Mouse (Mus musculus) kidney, postnatal 4 days (tissue): ENCODE results near the gene Myo1a.
A peak's percentile ranks its signal among the peaks of the same experiment; 100 is the strongest.
"Not testable (repeated sequence)": the region's sequence is repeated elsewhere in the genome, so short reads cannot be mapped to it uniquely, and the experiment has no call there.

Source experiments
- DNase-seq, 2 experiments: peaks; one replicate each; pipeline ENCODE4 v3.0.0; 2021; ENCODE audit warnings: mixed read lengths in 2 of 2

Myo1a gene

DNA sequence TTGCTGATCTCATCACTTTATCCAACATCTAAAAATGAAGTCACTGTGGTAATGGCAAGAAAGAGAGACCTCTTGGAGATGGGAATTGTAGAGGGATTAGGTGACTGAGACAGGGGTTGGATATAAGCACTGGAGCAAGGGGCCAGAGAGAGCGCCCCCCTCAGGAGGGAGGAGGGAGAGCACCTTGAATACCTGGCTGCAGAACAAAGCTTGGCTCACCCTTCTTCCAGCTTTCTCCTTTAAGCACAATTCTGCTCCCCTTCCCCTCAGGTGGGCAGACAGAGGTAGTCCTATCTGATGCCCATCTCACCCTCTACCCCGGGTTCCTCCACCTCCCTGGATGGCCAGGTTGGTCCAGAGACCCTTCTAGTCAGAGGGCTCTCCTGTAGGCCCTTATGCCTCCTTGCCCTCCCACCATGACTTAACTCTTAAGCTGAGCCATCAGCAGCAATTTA lies at the start of gene Myo1a:
Gene Myo1a (plus strand): TSS at position 405 of the 455 bp plus-strand sequence.
- DNase-seq: no peak

DNA sequence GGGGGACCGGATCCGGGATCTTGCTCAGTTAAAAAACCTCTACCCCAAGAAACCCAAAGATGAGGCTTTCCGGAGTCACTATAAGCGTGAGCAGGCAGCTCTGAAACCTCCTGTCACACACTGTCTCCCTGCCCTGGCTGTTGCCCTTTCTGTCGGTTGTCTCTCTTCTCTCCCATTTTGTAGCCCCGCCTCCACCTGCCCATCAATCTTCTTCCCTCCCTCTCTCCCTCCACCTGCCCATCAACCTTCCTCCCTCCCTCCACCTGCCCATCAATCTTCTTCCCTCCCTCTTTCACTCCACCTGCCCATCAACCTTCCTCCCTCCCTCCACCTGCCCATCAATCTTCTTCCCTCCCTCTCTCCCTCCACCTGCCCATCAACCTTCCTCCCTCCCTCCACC lies 47.4 kb upstream of the Myo1a start:
- not testable (repeated sequence) for DNase-seq

DNA sequence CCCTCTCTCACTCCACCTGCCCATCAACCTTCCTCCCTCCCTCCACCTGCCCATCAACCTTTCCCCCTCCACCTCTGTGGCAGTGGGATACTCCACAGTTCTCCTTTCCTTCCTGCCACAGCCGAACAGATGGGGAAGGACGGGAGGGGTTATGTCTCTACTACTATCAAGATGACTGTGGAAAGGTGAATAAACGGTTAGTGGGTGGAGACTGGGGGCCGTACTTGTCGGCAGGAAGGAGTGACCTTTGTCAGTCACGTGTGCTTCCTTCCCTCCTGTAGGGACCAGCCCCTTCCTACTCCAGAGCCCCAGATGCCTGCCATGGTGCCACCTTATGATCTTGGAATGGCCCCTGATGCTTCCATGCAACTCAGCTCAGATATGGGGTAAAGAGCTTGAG lies 46.9 kb upstream of the Myo1a start:
- DNase-seq: peak in 1 of 2 experiments; percentile 45

DNA sequence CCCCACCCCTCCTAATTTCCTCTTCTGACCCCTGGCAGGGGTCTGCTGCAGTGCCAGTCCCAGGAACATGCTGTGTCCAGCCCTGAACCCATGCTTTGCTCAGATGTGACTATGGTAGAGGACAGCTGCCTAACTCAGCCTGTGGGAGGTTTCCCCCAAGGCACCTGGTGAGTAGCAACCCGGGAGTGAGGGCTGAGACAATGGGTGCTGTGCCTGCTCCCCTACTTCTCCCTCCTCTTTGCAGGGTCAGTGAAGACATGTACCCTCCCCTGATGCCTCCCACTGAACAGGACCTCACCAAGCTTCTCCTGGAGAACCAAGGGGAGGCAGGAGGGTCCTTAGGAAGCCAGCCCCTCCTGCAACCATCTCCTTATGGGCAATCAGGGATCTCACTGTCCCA lies 45.4 kb upstream of the Myo1a start:
- no peak for DNase-seq

DNA sequence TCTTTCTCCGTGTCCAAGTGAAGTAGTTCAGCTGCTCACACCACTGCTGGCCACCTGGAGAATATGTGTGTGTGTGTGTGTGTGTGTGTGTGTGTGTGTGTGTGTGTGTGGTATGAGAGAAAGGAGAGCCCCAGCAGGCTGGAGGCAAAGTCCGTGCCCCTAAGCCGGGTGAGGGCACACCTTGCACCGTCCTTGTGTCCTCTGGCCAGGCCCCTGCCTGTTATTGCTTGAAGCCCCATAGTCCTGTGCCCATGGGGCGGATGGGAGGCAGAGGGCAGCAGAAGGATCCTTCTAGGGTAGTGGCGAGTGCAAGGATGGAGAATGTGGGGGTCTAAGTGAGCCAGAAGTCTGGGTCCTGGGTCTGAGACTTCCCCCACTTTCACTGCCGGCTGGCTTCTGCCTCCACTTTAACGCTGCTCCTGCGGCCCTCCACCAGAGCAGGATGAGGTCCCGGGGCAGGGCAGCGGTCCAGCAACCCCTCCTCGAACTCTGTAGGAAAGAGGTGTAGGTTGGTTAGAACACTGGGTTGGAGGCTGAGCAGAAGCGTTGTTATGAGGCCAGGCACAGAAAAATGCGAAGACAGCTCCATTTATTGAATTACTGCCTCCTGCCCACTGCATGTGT lies 43.6 kb upstream of the Myo1a start:
- DNase-seq: peak; percentile 57 to 70

DNA sequence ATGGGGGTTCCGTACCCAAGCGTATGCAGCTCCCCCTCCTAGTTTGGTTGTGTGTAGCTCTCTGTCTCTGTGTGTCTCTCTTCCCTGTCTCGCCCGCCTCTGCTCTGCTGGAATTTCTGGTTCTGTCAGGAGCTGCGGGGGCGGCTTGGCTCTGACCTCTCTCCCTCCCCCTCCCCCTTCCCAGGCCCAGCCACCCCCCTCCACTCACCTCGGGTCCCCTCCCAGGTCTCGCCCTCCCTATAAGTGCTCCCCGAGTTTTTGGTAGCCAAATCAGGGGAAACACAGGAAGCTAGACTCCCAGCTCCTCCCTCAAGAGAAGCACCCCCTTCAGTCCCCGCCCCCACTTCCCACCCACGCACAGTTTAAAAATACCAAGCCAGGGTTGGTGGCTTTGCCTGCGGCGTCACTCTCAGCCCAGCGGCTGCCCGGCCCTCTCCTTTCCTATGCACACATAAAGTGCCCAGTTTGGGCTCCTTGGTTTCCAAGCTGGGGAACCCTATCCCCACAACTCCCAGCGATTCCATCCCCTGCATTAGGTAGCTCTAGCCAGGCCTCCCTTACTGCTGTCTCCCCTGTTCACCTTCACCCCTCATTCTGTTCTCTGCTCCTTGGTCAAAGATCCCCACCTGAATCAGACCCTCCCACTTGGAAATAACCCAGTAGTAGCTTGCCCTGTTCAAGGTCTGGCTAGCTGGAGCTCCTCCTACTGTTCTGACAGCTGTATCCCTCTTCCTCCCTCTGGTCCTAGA lies 42.9 kb upstream of the Myo1a start:
- DNase-seq: peak; percentile 83 to 90

DNA sequence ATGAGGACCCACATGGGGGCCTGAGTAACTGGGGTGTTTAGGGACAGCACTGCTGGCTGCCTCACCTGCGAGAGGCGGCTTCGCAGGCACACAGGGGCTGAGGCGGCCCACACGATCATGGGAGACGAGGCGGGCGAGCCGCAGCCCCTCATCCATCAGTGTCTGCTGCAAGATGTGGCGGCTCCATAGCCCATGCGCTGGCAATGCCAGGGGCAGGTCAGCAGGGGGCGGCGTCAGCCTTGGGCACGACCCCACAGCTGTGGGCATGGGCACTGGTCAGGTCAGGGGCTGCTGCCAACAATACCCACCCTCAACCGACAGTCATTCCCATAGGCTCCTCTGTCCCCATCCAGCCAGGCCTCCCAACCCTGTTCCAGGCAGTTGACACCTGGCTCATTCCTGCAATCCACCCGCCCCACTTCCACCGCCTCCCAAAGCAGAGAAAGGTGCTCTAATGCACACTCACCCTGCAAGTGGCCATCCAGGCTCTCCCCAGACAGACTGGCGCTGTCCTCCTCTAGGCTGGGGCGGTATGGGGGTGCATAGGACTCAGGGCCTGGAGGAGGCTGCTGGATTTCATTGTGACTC lies 42.2 kb upstream of the Myo1a start:
- peak; percentile 67 to 77 for DNase-seq

DNA sequence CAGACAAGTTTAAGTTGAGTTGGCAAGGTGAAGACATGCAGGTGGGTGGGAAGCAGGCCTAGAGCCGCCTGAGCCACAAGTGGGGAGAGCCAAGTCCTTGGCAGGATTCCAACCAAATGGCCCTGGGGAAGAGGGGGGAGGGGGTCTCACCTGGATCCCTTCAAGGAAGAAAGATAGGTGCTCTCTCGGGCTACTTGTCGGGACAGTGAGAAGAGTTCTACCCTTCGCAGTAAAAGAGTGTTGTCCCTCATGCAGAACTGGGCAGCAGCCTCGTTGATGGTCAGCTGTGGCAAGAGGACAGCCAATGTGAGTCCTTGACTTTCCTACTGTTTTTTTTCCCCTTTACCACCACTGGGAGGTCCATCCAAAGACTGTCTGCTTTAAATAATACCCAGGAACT lies 41.4 kb upstream of the Myo1a start:
- DNase-seq: peak in 1 of 2 experiments; percentile 24

DNA sequence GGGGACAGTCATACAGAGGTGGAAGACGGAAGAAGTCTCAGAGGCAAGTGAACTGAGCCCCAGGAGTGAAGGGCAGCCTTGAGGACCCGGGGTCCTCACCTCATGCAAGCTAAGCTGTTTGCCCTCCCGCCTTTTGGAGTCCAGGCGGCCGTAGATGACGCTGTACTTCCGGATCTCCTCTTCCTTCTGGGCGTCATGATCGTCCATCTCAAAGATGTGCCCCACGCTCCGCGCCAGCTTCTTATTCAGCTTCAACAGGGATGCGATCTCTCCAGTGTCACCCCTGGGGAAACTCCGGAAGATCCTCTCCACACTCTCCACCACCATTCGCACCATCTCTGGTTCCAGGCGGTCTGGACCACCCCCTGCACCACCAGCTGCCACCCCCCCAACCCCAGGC lies 40.8 kb upstream of the Myo1a start:
- DNase-seq: peak in 1 of 2 experiments; percentile 21

DNA sequence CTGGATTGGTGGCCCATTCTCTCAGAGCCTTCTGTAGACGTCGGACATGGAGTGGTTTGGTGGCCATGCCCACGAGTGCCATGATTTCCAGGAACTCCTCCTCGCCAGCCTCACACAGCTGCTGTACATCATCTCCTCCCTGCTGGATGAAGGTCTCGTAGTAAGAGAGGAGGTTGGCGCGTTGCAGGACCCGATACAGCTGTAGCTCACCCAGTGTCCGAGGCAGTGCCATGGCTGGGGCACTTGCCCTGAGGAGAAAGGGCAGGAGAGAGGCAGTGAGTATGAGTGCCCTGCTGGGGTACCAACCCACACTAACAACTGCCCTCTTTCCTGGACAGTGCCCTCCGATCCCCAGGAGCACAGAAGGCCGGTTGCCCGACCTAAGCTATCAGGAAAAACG lies 40.1 kb upstream of the Myo1a start:
- peak in 1 of 2 experiments; percentile 37 for DNase-seq

DNA sequence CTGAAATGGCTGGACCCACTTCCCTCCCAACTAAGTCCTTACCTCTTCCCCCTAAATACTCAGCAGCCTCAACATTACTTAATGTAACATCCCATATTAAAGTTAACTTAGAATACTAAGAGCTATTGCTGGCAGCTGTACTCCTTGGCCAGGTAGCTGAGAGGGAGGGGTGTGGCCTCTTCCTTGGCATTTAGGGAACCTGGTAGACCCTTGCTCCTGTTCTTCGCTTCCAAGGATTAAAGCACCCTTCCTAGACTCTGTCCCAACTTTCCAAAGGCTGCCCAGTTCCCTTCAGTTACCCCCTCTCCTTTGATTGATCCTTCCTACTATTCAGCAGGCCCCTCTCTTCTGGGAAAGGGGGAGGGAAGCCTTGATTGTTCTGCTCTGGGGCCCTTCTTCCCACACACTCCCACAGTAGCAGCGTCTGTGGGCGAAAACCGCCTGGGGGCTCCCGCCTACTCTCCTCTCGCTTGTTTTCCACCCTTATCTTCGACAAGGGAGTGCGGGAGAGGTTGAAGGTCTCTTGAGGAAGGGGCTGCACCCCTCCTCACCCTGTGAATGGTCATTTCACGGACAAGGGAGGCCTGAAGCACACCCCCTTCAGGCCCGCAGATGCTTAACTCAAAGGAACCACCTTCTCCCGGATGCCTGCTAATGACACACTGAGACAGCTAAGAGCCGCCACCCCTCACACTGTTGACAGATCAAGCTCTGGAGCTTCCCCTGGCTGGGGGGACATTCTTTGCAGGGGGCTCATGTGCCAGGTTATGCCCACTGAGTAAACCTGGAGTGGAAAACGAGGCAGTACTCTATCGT lies 39.4 kb upstream of the Myo1a start:
- DNase-seq: peak; percentile 41 to 62

DNA sequence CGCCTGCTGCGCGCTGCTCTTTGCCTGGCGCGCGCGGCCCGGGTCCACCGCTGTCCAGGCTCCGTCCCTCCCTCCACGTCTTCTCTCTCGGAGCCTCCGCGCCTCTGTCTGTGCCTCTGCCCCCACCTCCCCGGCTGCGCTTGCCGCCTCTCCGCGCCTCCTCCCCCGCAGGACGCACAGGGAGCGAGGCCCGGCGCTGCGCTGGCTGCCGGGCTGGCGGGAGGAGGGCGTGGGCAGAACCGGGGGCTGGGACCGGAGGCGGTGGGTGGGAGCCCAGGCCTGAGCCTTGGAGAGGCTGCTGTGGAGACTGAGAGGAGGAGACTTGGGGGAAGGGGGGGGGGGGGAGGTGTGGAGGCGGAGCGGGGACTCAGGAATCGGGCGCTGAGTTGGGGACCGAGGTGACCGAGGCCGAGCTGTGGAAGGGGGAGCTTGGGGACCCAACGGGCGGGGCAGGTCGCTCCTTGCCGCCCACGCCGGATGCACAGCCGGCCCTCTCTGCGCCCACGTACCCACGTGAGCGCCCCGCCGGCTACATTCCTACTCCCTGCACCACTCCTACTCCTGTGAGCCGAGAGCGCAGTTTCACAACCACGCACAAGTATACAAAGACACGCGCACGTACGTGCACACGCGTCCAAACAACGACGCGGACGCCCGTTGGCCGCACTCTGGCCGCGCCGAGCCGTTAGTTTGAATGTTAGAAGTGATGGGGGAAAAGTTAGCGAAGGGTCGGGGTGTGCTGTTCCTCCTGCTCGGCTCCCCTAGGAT lies 38.3 kb upstream of the Myo1a start, which contains the start of gene Nemp1:
Gene Nemp1 (plus strand): TSS at position 401 of the 768 bp plus-strand sequence.
- peak; percentile 91 to 94 for DNase-seq

DNA sequence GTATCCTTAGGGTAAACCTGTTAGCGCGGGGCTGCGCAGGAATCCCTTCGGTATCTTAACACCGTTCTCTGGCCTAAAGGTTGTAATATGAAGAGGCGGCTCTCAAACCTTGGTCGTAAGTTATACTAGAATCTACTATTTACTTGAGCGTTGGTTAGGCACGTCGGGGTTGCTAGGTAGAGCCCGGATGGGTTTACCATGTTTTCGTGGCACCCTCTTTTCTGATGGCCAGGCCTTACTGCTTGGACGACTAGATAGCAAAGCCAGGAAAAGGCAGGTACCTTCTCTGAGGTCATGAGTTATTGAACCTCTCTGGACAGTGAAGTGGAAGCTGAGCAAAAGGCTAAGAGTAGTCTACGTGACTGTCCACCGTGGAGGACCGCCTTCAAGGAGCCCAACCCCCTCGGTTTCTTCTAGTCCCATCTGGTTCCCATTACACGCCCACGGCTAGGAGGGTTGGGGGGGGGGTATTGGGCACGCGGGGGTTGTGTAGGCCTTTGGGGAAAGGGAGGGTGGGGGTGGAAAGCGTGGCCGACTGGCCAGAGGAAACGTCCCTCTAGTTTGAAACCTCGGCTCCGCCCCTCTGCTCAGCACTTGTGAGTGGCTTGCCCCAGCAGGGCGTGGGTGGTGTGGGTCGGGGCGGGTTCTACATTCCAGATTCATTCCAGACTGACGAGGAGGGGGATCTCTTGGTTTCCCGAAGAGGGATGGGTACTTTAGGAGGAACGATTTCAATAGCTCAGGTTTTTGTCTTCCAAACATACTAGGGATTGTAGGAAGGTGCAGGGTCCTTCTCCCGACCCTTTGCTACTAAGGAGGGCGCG lies 37.5 kb upstream of the Myo1a start:
- peak; percentile 91 to 95 for DNase-seq

DNA sequence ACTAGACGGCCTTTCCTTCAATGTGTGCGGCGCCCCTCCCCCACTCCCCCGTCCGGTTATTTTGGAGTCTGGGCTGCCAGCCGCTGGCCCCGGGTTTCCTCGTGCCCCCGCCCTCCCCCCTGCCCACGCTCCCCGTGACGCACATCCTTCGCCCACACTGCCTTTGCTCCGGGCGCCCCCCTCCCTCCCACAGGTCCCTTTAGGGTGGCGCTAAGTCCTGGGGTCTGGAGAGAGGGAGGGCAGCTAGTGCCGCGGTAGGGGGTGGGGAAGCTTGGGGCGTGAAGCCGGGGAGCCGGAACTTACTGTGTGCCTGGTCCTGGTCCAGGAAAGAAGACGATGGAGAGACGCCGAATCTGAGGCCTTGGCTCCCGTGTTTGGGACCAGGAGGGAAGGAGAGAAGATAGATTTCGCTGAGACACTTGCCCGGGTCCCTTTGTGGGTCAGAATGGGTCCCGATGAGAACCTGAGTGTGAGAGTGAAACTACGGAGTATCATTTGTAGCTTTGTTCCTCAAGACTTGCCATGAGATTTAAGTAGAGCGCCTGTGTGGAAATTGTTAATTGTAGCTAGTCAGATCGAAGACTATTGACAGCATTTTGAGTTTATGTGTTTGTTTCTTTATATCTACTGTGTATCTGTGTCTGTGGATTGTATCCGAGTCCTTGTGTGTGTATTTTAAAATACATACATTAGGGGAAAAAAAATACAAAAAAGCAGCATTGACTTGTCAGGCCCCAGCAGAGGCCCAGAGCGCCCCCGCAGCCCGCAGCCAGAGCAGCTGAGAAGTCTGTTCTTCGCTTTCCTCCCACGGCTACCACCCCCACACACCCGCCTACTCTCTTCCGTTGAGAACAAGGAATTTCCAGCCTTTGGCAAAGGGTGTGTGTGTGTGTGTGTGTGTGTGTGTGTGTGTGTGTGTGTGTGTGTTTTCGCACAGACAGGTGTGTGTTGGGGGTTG lies 36.6 kb upstream of the Myo1a start, which contains the start of gene Nab2:
Gene Nab2 (minus strand): TSS at position 476 of the 958 bp plus-strand sequence.
- DNase-seq: peak; percentile 88 to 94

DNA sequence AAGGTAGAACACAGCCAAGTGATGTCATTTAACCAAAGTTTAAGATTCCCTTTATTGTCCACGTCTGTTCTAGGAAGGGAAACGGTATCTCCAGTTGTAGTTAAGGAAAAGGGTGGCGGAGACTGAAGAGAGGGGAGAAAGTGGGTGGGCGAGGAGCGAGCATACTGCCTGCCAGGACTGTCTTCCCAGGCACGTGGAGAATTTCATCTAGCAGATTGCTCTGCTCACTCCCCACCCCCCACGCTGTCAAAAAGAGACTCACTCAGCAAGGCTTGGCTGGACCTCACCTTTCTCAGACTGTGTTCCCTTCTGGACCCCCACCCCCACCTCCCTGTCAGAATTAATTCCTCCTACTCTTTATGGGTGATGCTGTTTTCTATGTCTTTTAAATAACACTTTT lies 35.8 kb upstream of the Myo1a start:
- peak; percentile 69 to 80 for DNase-seq

DNA sequence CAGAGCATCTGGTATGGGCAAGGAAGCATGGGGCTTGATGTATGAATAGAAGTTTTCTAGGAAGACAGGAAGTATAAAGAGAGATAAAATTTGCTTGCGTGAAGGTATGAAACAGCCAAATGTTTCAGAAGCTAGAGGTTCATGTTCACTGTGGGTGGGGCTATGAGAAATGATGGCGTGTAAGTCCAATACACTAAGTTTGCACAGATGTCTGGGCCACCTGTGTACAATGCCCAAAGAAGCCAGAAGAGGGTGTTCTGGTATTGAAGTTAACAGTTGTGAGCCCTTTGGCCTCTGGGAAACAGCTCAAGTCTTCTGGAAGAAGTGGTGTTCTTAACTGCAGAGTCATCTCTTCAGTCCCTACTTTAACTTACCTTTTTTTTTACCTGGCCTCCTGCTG lies 34.8 kb upstream of the Myo1a start:
- no peak for DNase-seq

DNA sequence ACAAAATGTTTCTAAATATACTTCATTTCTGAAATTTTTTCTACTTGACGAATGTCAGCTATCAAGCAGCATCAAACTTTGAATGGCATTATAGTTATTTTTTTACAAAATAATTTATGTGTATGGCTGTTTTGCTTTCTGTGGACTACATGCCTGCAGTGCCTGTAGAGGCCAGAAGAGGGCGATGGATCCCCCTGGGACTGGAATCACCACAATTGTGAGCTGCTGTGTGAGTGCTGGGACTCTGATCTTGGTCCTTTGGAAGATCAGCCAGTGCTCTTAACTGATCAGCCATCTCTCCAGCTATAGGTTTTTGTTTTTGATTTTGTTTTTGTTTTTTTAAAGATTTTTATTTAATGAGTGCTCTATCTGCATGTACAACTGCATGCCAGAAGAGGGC lies 33.7 kb upstream of the Myo1a start:
- peak; percentile 62 to 64 for DNase-seq

DNA sequence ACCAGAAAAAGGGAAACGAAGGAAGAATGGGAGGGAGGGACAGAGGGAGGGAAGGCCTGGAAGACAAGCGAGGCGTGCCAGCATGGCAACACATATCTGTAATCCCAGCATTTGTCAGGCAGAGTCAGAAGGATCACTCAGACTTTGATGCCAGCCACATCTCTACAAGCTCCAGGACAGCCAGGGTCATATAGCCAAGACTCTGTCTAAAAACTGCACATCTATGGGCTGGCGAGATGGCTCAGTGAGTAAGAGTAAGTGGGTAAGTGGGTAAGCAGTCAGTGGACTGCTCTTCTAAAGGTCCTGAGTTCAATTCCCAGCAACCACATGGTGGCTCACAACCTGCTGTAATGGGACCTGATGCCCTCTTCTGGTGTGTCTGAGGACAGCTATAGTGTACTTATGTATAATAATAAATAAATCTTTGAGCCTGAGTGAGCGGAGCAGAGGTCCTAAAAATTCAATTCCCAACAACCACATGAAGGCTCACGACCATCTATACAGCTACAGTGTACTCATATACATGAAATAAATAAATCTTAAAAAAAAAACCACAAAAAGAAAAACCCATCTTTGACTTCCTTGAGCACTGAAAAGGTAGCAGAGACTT lies 30.8 kb upstream of the Myo1a start:
- no peak for DNase-seq

DNA sequence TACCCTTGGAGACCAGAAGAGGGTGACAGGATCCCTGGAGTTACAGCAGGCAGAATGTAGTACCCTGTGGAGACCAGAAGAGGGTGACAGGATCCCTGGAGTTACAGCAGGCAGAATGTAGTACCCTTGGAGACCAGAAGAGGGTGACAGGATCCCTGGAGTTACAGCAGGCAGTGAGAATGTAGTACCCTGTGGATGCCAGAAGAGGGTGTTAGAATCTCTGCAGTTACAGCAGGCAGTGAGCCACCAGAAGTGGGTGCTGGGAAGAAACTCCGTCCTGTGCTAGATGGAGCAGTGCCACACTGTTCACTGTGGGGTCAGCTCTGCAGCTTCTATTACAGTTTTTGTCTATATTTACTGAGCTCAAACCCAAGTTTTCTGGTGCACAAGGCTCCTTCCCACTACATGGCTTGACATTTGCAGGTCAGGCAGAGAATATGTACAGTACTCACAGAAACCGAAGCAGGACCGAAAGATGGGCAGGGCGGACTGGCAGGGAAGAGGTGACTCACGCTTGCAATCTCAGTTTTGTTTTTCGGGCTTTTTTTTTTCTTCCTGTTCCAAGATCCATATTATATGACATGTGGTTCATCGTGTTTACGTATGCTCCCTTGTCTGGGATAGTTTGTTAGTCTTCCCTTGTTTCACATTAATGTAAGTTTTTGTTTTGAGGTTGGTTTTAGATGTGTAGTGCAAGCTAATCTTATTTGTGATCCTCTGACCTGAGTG lies 30.0 kb upstream of the Myo1a start:
- peak; percentile 86 to 90 for DNase-seq
